Mouse (Mus musculus): ENCODE measurements around the gene Ptges3. TPM values are rescaled to one million over a fixed set of nuclear protein-coding genes. Genes with fewer than 3 reads are reported as not detected.
"Not testable (repeated sequence)": the region's sequence is repeated elsewhere in the genome, so short reads cannot be mapped to it uniquely, and the experiment has no call there.

The Ptges3 gene
- polyA plus RNA-seq, 1 experiment from 2014 or later, result 646 TPM

- H3K27ac ChIP-seq (replicated peaks; ENCODE audit: low read depth, low read length), result no peak overlapping the region
- peaks cover 7% of the 10 kb centered on the region; the same call in 1 of the 2 replicates for H3K4me1 ChIP-seq (ENCODE audit: control insufficient read depth, insufficient read depth, low read length)
- H3K9me3 ChIP-seq (ENCODE audit: control insufficient read depth, low read length), result no peaks in the 10 kb centered on the region
- DNase-seq (ENCODE audit: low spot score) (no peak), ATAC-seq (ENCODE audit: insufficient number of reproducible peaks, low FRiP score, low TSS enrichment, low read depth) (no peak)
- no peak overlapping the region for H3K4me2 ChIP-seq (ENCODE audit: low read depth, severe bottlenecking)
- H3K4me3 ChIP-seq (ENCODE audit: low read depth, low read length), result no peak overlapping the region
- H3K9ac ChIP-seq (ENCODE audit: low read length), result no peak overlapping the region
- 91% methylated on average over 6 of the region's 6 CpGs for WGBS
- no peaks in the 10 kb centered on the region for H3K27me3 ChIP-seq (ENCODE audit: control insufficient read depth, insufficient read depth, low read length)
- H3K36me3 ChIP-seq (ENCODE audit: control insufficient read depth, insufficient read depth, low read length), result peaks cover 3% of the 10 kb centered on the region; the same call in 1 of the 2 replicates
Measured at GRCm38 (mm10) chr10:128062221-128062989, 3.7 kb downstream of the Ptges3 start.

GRCm38 (mm10) chr10:128066072-128066471 is 7.3 kb downstream of the Ptges3 start:
- H3K4me3 ChIP-seq (ENCODE audit: low read depth, low read length), result no peak overlapping the region
- WGBS, result 92% methylated on average over 5 of the region's 5 CpGs
- H3K4me2 ChIP-seq (ENCODE audit: low read depth, severe bottlenecking), result no peak overlapping the region
- DNase-seq (ENCODE audit: low spot score) (no peak), ATAC-seq (ENCODE audit: insufficient number of reproducible peaks, low FRiP score, low TSS enrichment, low read depth) (no peak)
- H3K9me3 ChIP-seq (ENCODE audit: control insufficient read depth, low read length), result no peaks in the 10 kb centered on the region
- H3K36me3 ChIP-seq (ENCODE audit: control insufficient read depth, insufficient read depth, low read length), result peaks cover 22% of the 10 kb centered on the region
- H3K9ac ChIP-seq (ENCODE audit: low read length), result no peak overlapping the region
- H3K27me3 ChIP-seq (ENCODE audit: control insufficient read depth, insufficient read depth, low read length), result no peaks in the 10 kb centered on the region
- no peak overlapping the region for H3K27ac ChIP-seq (replicated peaks; ENCODE audit: low read depth, low read length)
- H3K4me1 ChIP-seq (ENCODE audit: control insufficient read depth, insufficient read depth, low read length), result no peaks in the 10 kb centered on the region

- Histone ChIP-seq H3K4me1 (ENCODE audit: control insufficient read depth, insufficient read depth, low read length) (no peaks in the 10 kb centered on the region), H3K9ac (ENCODE audit: low read length) (no peak overlapping the region), H3K4me2 (ENCODE audit: low read depth, severe bottlenecking) (no peak overlapping the region), H3K4me3 (ENCODE audit: low read depth, low read length) (no peak overlapping the region), H3K27ac (replicated peaks; ENCODE audit: low read depth, low read length) (no peak overlapping the region), H3K36me3 (ENCODE audit: control insufficient read depth, insufficient read depth, low read length) (peaks cover 37% of the 10 kb centered on the region), H3K27me3 (ENCODE audit: control insufficient read depth, insufficient read depth, low read length) (no peaks in the 10 kb centered on the region), H3K9me3 (ENCODE audit: control insufficient read depth, low read length) (no peaks in the 10 kb centered on the region)
- ATAC-seq (ENCODE audit: insufficient number of reproducible peaks, low FRiP score, low TSS enrichment, low read depth), result no peak
- no peak for DNase-seq (ENCODE audit: low spot score)
- WGBS, result 95% methylated on average over 4 of the region's 4 CpGs
Measured at GRCm38 (mm10) chr10:128069201-128069600, 10.4 kb downstream of the Ptges3 start.

GRCm38 (mm10) chr10:128070432-128070831 is 11.7 kb downstream of the Ptges3 start:
- not testable (repeated sequence) for H3K4me2 ChIP-seq (ENCODE audit: low read depth, severe bottlenecking); H3K9me3 ChIP-seq (ENCODE audit: control insufficient read depth, low read length); ATAC-seq (ENCODE audit: insufficient number of reproducible peaks, low FRiP score, low TSS enrichment, low read depth); H3K27me3 ChIP-seq (ENCODE audit: control insufficient read depth, insufficient read depth, low read length); H3K9ac ChIP-seq (ENCODE audit: low read length); DNase-seq (ENCODE audit: low spot score); H3K4me1 ChIP-seq (ENCODE audit: control insufficient read depth, insufficient read depth, low read length); H3K27ac ChIP-seq (replicated peaks; ENCODE audit: low read depth, low read length); H3K4me3 ChIP-seq (ENCODE audit: low read depth, low read length)
- 92% methylated on average over 2 of the region's 2 CpGs for WGBS
- peaks cover 37% of the 10 kb centered on the region for H3K36me3 ChIP-seq (ENCODE audit: control insufficient read depth, insufficient read depth, low read length)

GRCm38 (mm10) chr10:128078269-128078668 is 19.5 kb downstream of the Ptges3 start:
- H3K4me3 ChIP-seq (ENCODE audit: low read depth, low read length); H3K27me3 ChIP-seq (ENCODE audit: control insufficient read depth, insufficient read depth, low read length); H3K4me2 ChIP-seq (ENCODE audit: low read depth, severe bottlenecking); DNase-seq (ENCODE audit: low spot score); H3K9me3 ChIP-seq (ENCODE audit: control insufficient read depth, low read length); H3K27ac ChIP-seq (replicated peaks; ENCODE audit: low read depth, low read length); ATAC-seq (ENCODE audit: insufficient number of reproducible peaks, low FRiP score, low TSS enrichment, low read depth); H3K36me3 ChIP-seq (ENCODE audit: control insufficient read depth, insufficient read depth, low read length); H3K4me1 ChIP-seq (ENCODE audit: control insufficient read depth, insufficient read depth, low read length); H3K9ac ChIP-seq (ENCODE audit: low read length): not testable (repeated sequence)
- WGBS, result 81% methylated on average over 5 of the region's 5 CpGs

GRCm38 (mm10) chr10:128080496-128080895 is 21.7 kb downstream of the Ptges3 start:
- peaks cover 14% of the 10 kb centered on the region for H3K36me3 ChIP-seq (ENCODE audit: control insufficient read depth, insufficient read depth, low read length)
- 90% methylated on average over 1 of the region's 1 CpGs for WGBS
- no peak overlapping the region for H3K4me2 ChIP-seq (ENCODE audit: low read depth, severe bottlenecking)
- no peaks in the 10 kb centered on the region for H3K9me3 ChIP-seq (ENCODE audit: control insufficient read depth, low read length)
- no peaks in the 10 kb centered on the region for H3K27me3 ChIP-seq (ENCODE audit: control insufficient read depth, insufficient read depth, low read length)
- no peak overlapping the region for H3K27ac ChIP-seq (replicated peaks; ENCODE audit: low read depth, low read length)
- H3K4me3 ChIP-seq (ENCODE audit: low read depth, low read length), result no peak overlapping the region
- H3K4me1 ChIP-seq (ENCODE audit: control insufficient read depth, insufficient read depth, low read length), result 0 out of 2 replicates have a peak, but pooled peaks cover 2% of the 10 kb centered on the region
- DNase-seq (ENCODE audit: low spot score) (no peak), ATAC-seq (ENCODE audit: insufficient number of reproducible peaks, low FRiP score, low TSS enrichment, low read depth) (no peak)
- H3K9ac ChIP-seq (ENCODE audit: low read length), result no peak overlapping the region

- 0 out of 2 replicates have a peak, but pooled peaks cover 2% of the 10 kb centered on the region for H3K4me1 ChIP-seq (ENCODE audit: control insufficient read depth, insufficient read depth, low read length)
- peak overlapping the region; percentile 51 for H3K4me2 ChIP-seq (ENCODE audit: low read depth, severe bottlenecking)
- no peaks in the 10 kb centered on the region for H3K27me3 ChIP-seq (ENCODE audit: control insufficient read depth, insufficient read depth, low read length)
- H3K4me3 ChIP-seq (ENCODE audit: low read depth, low read length), result peak overlapping the region; percentile 99
- H3K27ac ChIP-seq (replicated peaks; ENCODE audit: low read depth, low read length), result no peak overlapping the region
- peaks cover 22% of the 10 kb centered on the region for H3K36me3 ChIP-seq (ENCODE audit: control insufficient read depth, insufficient read depth, low read length)
- ATAC-seq (ENCODE audit: insufficient number of reproducible peaks, low FRiP score, low TSS enrichment, low read depth) (no peak), DNase-seq (ENCODE audit: low spot score) (no peak)
- WGBS, result 63% methylated on average over 6 of the region's 6 CpGs
- no peak overlapping the region; the same call in 1 of the 2 replicates for H3K9ac ChIP-seq (ENCODE audit: low read length)
- H3K9me3 ChIP-seq (ENCODE audit: control insufficient read depth, low read length), result no peaks in the 10 kb centered on the region
Measured at GRCm38 (mm10) chr10:128081807-128082476, 23.2 kb downstream of the Ptges3 start.

GRCm38 (mm10) chr10:128082477-128082808 is 23.7 kb downstream of the Ptges3 start:
- H3K27me3 ChIP-seq (ENCODE audit: control insufficient read depth, insufficient read depth, low read length), result no peaks in the 10 kb centered on the region
- ATAC-seq (ENCODE audit: insufficient number of reproducible peaks, low FRiP score, low TSS enrichment, low read depth) (no peak), DNase-seq (ENCODE audit: low spot score) (no peak)
- H3K9ac ChIP-seq (ENCODE audit: low read length), result peak overlapping the region; percentile 56
- WGBS, result 17% methylated on average over 9 of the region's 9 CpGs
- H3K4me1 ChIP-seq (ENCODE audit: control insufficient read depth, insufficient read depth, low read length), result 0 out of 2 replicates have a peak, but pooled peaks cover 2% of the 10 kb centered on the region
- H3K9me3 ChIP-seq (ENCODE audit: control insufficient read depth, low read length), result no peaks in the 10 kb centered on the region
- H3K4me3 ChIP-seq (ENCODE audit: low read depth, low read length), result peak overlapping the region; percentile 99
- no peak overlapping the region for H3K27ac ChIP-seq (replicated peaks; ENCODE audit: low read depth, low read length)
- peak overlapping the region; percentile 51 for H3K4me2 ChIP-seq (ENCODE audit: low read depth, severe bottlenecking)
- H3K36me3 ChIP-seq (ENCODE audit: control insufficient read depth, insufficient read depth, low read length), result peaks cover 22% of the 10 kb centered on the region

Data from limb, embryonic 11.5 days (tissue).